Mouse (Mus musculus): ENCODE results near the gene Zfp143.
"Not testable (repeated sequence)": the region's sequence is repeated elsewhere in the genome, so short reads cannot be mapped to it uniquely, and the experiment has no call there.

The Zfp143 gene

GRCm38 (mm10) chr7:110061199-110061751 is at the start of gene Zfp143:
Gene Zfp143, plus strand, starts transcription at chr7:110061217.
- peak; percentile 100 for DNase-seq (ENCODE audit: low spot score)

DNA sequence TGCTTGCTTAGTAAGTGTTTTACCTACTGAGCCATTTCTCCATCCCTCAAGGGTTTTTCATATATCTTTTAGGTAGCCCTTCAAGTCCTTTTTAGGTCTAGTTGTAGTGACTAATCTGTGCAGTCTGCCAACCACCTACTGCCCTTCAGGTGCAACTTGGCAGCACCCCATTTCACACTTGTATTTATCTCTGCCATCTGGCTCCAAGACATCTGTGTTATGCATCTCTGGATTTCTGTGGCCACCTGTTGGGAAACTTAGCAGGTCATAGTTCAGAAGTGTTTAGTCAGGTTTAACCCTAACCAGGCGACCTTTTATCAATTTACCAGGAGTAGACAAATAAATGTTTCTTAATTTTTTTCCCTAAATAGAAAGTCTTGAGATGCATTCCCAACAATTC is 49.6 kb upstream of the Zfp143 start:
- DNase-seq (ENCODE audit: low spot score): no peak

DNA sequence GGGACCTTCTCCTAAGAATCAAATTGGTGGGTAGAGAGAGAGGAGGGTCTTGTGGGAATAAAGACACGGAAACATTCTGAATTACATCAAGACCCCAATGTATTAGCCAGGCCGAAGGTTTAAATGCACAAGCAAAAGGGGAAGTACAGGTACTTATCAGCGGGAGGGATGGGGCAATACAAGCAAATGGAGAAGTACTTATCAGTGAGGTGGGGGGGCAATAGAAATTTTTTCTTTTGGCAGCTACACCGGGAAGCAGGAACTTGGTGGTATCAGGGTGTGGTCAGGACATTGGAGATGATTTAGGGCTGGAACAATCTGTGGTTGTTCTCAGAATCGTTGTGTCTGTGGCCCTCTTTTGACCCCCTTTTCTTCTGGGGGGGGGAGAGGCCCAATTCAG is 46.7 kb upstream of the Zfp143 start:
- no peak for DNase-seq (ENCODE audit: low spot score)

GRCm38 (mm10) chr7:110018117-110018630 is 42.8 kb upstream of the Zfp143 start, which contains the start of gene Ipo7:
Gene Ipo7, plus strand, starts transcription at chr7:110018274.
- DNase-seq (ENCODE audit: low spot score): peak; percentile 95

GRCm38 (mm10) chr7:110018631-110019482 is 42.2 kb upstream of the Zfp143 start:
- DNase-seq (ENCODE audit: low spot score): peak; percentile 69

DNA sequence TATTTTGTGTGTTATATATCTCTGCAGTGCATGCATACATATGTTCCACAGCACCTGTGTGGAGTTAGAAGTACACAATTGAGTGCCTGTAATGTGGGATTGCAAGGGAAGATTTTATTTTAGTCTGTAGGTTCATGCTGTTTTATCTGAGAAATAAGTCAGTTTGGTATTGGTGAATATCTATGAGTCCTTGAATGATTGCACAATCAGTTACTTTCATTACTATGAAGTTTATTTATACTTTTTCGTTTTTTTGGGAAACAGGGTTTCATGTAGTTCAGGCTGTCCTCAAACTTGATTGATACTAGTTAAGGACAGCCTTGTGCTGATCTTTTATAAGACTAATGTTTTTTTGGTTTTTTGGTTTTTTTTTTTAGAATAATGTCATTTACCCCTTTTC is 37.5 kb upstream of the Zfp143 start:
- no peak for DNase-seq (ENCODE audit: low spot score)

- DNase-seq (ENCODE audit: low spot score): no peak
These were observed 34.4 kb upstream of the Zfp143 start for GRCm38 (mm10) chr7:110026594-110026993.

DNA sequence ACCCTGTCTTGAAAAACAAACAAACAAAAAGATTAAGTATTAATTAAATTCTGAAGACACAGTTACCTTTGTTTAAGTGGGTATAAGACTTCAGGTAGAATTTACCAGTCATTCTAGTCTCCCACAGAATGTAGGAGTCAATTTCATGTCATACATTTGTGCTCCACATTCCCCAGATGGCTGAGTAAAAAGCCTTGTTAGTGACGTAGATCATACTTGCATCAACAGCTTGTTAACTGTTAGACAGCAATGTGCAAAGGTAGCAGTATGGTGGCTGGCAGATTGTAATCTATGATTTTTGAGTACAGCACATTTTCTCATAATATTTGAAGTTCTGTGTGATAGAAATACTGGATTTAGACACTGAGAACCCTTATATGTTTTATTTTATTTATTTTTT is 32.2 kb upstream of the Zfp143 start:
- DNase-seq (ENCODE audit: low spot score): no peak

DNA sequence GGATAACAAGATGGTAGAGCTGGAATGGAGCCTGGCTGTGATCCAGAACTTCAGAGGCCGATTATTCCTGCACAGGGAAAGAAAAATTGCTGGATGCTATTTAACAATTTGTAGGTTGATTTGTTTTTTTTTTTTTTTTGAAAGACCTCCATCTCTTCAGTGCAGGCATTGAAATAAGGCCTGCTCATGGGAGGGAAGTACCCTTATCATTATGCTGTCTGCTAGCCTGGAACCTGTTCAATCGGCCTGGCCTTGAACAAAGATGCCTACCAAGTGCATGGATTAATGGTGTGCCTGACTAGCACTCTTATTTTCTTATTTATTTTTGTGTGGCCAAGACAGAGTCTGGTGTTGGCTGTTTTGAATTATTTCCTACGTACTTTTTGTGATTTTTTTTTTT is 30.7 kb upstream of the Zfp143 start:
- DNase-seq (ENCODE audit: low spot score): no peak

GRCm38 (mm10) chr7:110057723-110058122 is 3.3 kb upstream of the Zfp143 start:
- not testable (repeated sequence) for DNase-seq (ENCODE audit: low spot score)

DNA sequence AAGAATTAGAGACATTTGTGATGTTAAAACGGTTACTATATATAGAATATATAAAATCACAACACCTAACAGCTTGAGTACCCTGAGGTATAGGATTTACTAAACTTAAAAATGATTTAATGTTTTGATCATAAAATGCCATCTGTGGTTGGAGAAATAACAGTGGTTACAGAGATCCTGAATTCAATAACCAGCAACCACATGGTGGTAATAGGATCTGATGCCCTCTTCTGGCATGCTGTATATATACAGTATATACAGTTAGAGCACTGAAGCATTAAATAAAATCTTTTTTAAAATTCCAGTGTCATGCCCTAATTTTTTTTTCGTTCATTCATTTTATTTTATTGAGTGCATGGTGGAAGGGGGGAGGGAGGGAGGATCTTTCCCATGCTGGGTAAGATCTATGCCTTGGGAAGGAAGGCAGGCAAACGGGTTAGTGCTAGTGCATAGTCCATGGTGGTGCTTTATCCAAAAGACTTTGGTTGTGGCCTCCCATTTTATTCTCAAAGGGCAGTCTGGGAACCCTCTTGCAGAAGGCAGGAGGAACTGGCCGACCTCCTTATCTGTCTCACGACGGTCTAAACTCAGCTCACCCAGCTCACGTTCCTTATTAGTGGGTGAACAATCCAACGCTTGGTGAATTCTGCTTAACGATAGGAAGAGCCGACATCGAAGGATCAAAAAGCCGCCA is 1.8 kb upstream of the Zfp143 start:
- DNase-seq (ENCODE audit: low spot score): peak; percentile 45

DNA sequence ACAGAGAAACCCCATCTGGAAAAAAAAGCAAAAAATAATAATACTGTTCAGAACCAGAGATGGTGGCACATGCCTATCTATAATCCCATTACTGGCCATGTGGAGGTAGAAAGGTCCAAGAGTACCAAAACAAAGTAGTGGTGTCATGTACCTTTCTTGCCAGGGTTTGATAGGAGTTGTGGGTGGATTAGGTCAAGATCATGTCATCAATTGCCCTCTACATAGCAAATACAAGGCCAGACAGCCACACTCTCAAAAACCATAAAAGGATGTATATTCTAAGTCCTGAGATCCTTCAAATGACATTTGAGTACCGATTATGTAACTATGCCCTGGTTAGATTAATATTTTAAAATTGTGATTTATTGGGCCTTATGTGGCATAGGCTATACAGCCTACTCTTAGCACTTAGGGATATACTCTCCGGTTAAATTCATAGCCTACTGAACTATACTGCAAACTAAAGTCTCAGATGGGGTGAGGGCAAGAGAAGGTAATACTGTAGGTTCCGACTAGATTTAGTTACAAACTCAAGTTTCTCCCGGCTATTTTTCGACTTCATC is 830 bp upstream of the Zfp143 start:
- DNase-seq (ENCODE audit: low spot score): no peak

DNA sequence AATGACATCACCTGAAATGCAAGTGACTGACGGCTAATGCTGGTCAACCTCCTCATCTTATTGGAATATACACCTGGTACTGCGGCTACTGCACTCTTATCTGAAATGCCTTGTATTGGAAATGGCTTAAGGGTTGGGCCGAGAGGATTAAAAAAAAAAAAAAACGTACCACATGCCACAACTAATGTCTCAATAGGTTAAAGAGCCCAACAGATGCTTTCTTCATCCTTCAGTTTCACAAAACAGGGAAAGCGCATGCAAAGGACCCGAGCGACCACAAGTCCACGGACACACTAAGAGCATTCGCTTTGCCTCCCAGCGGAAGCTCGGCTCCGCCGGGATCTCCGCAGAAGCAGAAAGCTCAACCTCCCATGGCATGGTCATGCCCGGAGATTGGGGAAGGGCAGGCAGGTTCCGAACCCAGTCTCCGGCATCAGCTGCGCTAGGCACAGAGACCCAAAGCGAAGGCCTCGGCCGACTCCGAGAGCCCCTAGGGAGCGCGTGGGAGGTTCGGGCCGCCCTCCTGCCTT is 283 bp upstream of the Zfp143 start:
- DNase-seq (ENCODE audit: low spot score): no peak

DNA sequence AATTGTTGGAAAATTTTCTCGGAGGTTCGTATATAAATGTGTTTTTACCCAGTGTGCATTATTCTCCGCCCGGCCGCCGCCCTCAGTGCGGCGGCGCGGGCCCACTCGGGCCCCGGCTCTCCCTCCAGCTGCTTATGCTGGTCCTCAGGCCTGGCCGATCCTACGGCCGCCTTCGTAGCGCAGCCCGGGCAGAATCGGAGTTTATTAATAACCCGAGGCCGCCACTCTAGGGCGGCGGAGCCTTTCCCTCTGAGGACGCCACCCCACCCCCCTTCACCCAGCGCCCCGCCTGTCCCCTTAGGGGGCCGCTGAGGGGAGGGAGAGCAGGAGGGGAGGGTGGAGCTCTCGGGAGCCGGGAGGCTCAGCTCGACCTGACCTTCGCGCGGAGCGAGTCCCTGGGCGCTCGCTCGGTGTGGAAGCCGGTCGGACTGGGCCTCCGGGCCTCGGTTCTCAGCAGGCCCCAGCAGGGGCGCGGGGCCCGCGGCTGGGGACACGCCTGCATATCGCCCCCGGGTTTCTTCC is 796 bp downstream of the Zfp143 start:
- DNase-seq (ENCODE audit: low spot score): peak; percentile 90

- no peak for DNase-seq (ENCODE audit: low spot score)
These were observed 2.7 kb downstream of the Zfp143 start for GRCm38 (mm10) chr7:110063731-110064130.

DNA sequence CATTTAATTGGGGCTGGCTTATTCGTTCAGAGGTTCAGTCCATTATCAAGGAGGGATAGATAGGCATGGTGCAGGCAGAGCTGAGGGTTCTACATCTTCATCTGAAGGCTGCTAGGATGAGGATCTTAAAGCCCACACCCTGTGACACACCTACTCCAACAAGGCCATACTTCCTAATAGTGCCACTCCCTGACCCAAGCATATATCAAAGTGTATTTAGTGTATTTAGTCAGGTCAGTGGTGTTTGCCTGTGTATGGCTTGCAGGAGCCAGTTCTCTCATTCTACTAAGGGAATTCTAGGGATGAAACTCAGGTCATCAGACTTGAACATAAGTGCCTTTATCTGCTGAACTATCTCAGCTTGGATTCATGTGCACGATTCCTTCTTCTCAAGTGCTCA is 8.1 kb downstream of the Zfp143 start:
- no peak for DNase-seq (ENCODE audit: low spot score)

GRCm38 (mm10) chr7:110078168-110078567 is 17.2 kb downstream of the Zfp143 start:
- DNase-seq (ENCODE audit: low spot score): no peak

DNA sequence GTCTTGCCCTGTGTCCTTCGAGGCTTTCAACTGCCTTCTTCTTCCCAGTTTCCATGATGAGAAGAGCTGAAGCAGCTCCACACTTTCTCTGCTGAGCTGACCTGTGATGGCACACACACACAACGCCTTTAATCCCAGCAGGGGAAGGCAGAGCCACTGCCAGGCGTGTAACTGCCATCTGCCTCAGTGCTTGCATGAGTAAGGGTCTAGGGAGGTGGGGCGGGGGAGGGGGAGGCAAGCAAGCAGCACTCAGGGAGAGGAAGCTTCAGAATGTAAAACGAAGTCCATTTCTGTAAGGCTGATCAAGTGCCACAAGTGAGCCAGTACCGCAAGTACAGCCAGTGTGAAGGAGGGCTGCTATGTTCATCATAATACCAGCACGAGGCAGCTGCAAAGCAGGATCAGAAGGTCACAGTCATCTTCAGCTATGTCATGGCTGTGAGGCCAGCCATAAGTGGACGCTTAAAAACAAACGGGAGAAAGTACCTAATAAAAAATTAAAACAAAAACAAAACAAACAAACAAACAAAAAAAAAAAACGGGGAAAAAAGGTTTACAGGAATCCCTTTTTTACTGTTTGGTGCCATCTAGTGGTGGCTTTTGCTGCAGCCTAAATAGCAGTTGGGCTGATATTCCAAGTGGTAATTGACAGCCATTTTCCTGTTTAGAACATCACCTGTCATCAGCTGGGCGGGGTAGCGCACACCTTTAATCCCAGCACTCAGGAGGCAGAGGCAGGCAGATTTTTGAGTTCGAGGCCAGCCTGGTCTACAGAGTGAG is 22.6 kb downstream of the Zfp143 start:
- no peak for DNase-seq (ENCODE audit: low spot score)

DNA sequence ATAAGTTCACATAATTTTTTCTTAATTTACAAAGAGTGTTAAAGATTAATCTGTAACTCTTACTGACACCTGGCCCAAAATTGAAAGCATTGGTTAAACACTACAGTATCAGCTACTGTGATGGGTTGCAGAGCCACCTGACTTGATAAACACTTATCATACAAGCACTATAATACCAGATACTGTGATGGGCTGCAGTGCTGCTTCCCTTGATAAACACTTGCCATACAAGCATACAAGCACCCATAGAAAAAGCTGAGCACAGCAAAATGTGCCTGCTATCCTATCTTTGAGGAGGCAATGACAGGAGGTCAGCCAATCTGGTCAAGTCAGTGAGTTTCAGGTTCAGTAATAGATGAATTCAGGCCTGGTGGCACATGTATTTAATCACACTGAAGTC is 24.2 kb downstream of the Zfp143 start:
- DNase-seq (ENCODE audit: low spot score): no peak

DNA sequence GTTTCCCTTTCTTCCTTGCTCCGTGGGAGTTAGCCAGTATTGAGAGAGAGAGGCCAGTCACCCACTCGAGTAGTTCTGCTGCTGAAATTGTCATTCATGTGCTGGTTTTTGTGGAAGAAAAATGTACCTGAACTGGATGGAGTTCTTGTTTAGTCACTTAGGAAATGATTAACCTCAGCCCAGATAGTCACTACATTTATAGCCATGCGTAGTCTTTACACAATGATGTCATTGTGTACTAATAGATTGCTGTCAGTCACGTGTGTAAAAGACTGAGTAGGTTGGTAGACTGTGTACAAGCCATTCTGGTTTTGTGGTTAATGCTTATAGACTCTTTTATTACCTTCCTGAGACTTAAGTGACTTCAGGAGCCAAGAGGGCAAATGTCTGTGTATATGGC is 26.9 kb downstream of the Zfp143 start:
- DNase-seq (ENCODE audit: low spot score): no peak

DNA sequence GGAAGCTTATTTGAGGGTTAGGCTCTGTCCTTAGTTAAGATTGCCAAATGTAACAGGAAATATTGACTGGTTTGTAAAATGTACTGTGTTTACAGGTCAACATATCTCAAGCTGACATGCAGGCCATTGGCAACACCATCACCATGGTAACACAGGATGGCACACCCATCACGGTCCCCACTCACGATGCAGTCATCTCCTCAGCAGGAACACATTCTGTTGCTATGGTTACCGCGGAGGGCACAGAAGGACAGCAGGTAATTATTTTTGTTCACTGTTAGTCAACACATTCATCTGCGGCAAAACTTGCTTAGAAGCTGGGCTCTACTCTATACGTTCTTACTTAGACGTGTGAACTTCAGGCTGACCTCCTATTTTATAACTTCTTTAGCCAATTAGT is 30.7 kb downstream of the Zfp143 start:
- DNase-seq (ENCODE audit: low spot score): no peak
